Mouse (Mus musculus): ENCODE results near the gene Rsph1.

Rsph1 gene

GRCm38 (mm10) chr17:31276922-31277918 lies at the start of gene Rsph1:
Gene Rsph1 (minus strand): TSS chr17:31277383.
- peak; percentile 40 for DNase-seq (ENCODE audit: extremely low read depth, insufficient read length, low spot score)

GRCm38 (mm10) chr17:31326220-31326852 lies 49.2 kb upstream of the Rsph1 start:
- no peak for DNase-seq (ENCODE audit: extremely low read depth, insufficient read length, low spot score)

GRCm38 (mm10) chr17:31325451-31326219 lies 48.5 kb upstream of the Rsph1 start:
- no peak for DNase-seq (ENCODE audit: extremely low read depth, insufficient read length, low spot score)

- no peak for DNase-seq (ENCODE audit: extremely low read depth, insufficient read length, low spot score)
Observed at GRCm38 (mm10) chr17:31324227-31324626, 47.0 kb upstream of the Rsph1 start.

GRCm38 (mm10) chr17:31323379-31323778 lies 46.2 kb upstream of the Rsph1 start:
- DNase-seq (ENCODE audit: extremely low read depth, insufficient read length, low spot score) = no peak

GRCm38 (mm10) chr17:31322446-31322845 lies 45.3 kb upstream of the Rsph1 start:
- DNase-seq (ENCODE audit: extremely low read depth, insufficient read length, low spot score) = no peak

GRCm38 (mm10) chr17:31321425-31321824 lies 44.2 kb upstream of the Rsph1 start:
- DNase-seq (ENCODE audit: extremely low read depth, insufficient read length, low spot score) = no peak

- DNase-seq (ENCODE audit: extremely low read depth, insufficient read length, low spot score) = no peak
Observed at GRCm38 (mm10) chr17:31318906-31319767, 42.0 kb upstream of the Rsph1 start.

- no peak for DNase-seq (ENCODE audit: extremely low read depth, insufficient read length, low spot score)
Observed at GRCm38 (mm10) chr17:31317521-31318272, 40.5 kb upstream of the Rsph1 start.

GRCm38 (mm10) chr17:31316998-31317397 lies 39.8 kb upstream of the Rsph1 start:
- DNase-seq (ENCODE audit: extremely low read depth, insufficient read length, low spot score) = no peak

GRCm38 (mm10) chr17:31315993-31316392 lies 38.8 kb upstream of the Rsph1 start:
- DNase-seq (ENCODE audit: extremely low read depth, insufficient read length, low spot score) = no peak

- no peak for DNase-seq (ENCODE audit: extremely low read depth, insufficient read length, low spot score)
Observed at GRCm38 (mm10) chr17:31315046-31315792, 38.0 kb upstream of the Rsph1 start.

- DNase-seq (ENCODE audit: extremely low read depth, insufficient read length, low spot score) = no peak
Observed at GRCm38 (mm10) chr17:31312648-31313047, 35.5 kb upstream of the Rsph1 start.

GRCm38 (mm10) chr17:31311047-31311446 lies 33.9 kb upstream of the Rsph1 start:
- no peak for DNase-seq (ENCODE audit: extremely low read depth, insufficient read length, low spot score)

- no peak for DNase-seq (ENCODE audit: extremely low read depth, insufficient read length, low spot score)
Observed at GRCm38 (mm10) chr17:31309281-31309793, 32.2 kb upstream of the Rsph1 start.

- no peak for DNase-seq (ENCODE audit: extremely low read depth, insufficient read length, low spot score)
Observed at GRCm38 (mm10) chr17:31308291-31308816, 31.2 kb upstream of the Rsph1 start.

GRCm38 (mm10) chr17:31307756-31308155 lies 30.6 kb upstream of the Rsph1 start:
- DNase-seq (ENCODE audit: extremely low read depth, insufficient read length, low spot score) = no peak

GRCm38 (mm10) chr17:31305776-31306120 lies 28.6 kb upstream of the Rsph1 start:
- no peak for DNase-seq (ENCODE audit: extremely low read depth, insufficient read length, low spot score)
